Mouse (Mus musculus) left cerebral cortex, postnatal 14 days (tissue): ENCODE data around the gene Pkd1l2. TPM values are rescaled to one million over a fixed set of nuclear protein-coding genes. Genes with fewer than 3 reads are reported as not detected.

Source experiments
- DNase-seq, 2 experiments: peaks; one replicate each; pipeline ENCODE4 v3.0.0; 2021 to 2022; ENCODE audit warnings: low spot score in 2 of 2, mixed read lengths in 1 of 2
- intact Hi-C: fragments of 180-260 bp; cut with DNase I; formaldehyde crosslinking; loops from one replicate; pipeline ENCODE4 v1.15.1; 2025
- total RNA-seq, 2 experiments: library from RNA; stranded (reverse); gene quantifications; 2 replicates each; pipeline ENCODE4 v1.2.3; 2021

Pkd1l2 gene
- total RNA-seq, 2 experiments from 2014 or later = not detected

GRCm38 (mm10) chr8:116992176-116992971 lies 89.9 kb downstream of the Pkd1l2 start:
- no peak for DNase-seq
- intact Hi-C loops = loop anchor here (5.0 kb wide), 1 partner anchor 165 kb away; the partner anchor contains the start of gene Gan

- intact Hi-C loops = loop anchor here (5.0 kb wide), 1 partner anchor 166 kb away; the partner anchor contains the start of gene Gan
These were observed 91.0 kb downstream of the Pkd1l2 start for GRCm38 (mm10) chr8:116991241-116991640.

GRCm38 (mm10) chr8:116989842-116990241 lies 92.4 kb downstream of the Pkd1l2 start:
- no peak for DNase-seq
- intact Hi-C loops = loop anchor here (5.0 kb wide), 1 partner anchor 167 kb away; the partner anchor contains the start of gene Gan

More at GRCm38 (mm10) chr8:116991241-116991640, 91.0 kb downstream of the Pkd1l2 start:
- DNase-seq = no peak

GRCm38 (mm10) chr8:116980117-116980516 lies 102.1 kb downstream of the Pkd1l2 start:
- peak; percentile 69 to 70 for DNase-seq
- intact Hi-C loops = no loop called here

- DNase-seq = peak; percentile 98 to 99
These were observed 103.5 kb downstream of the Pkd1l2 start, which contains the start of gene 1700030J22Rik for GRCm38 (mm10) chr8:116978631-116979256. Gene 1700030J22Rik (minus strand): TSS chr8:116978959.

GRCm38 (mm10) chr8:116978052-116978451 lies 104.2 kb downstream of the Pkd1l2 start:
- no peak for DNase-seq
- intact Hi-C loops = loop anchor here (2.0 kb wide), 1 partner anchor 35 kb away; the partner anchor contains the start of gene Atmin

More at GRCm38 (mm10) chr8:116978631-116979256, 103.5 kb downstream of the Pkd1l2 start, which contains the start of gene 1700030J22Rik:
- intact Hi-C loops = loop anchor here (2.0 kb wide), 1 partner anchor 36 kb away; the partner anchor contains the start of gene Atmin

- DNase-seq = no peak
- intact Hi-C loops = no loop called here
These were observed 106.6 kb downstream of the Pkd1l2 start for GRCm38 (mm10) chr8:116975606-116976005.

- intact Hi-C loops = no loop called here
- DNase-seq = no peak
These were observed 107.2 kb downstream of the Pkd1l2 start for GRCm38 (mm10) chr8:116975066-116975465.

- intact Hi-C loops = no loop called here
- DNase-seq = no peak
These were observed 112.7 kb downstream of the Pkd1l2 start for GRCm38 (mm10) chr8:116969531-116969930.

GRCm38 (mm10) chr8:116954415-116954814 lies 127.8 kb downstream of the Pkd1l2 start:
- peak; percentile 82 to 91 for DNase-seq
- intact Hi-C loops = no loop called here

- DNase-seq = no peak
- intact Hi-C loops = no loop called here
These were observed 129.8 kb downstream of the Pkd1l2 start for GRCm38 (mm10) chr8:116952428-116952827.

- DNase-seq = no peak
- intact Hi-C loops = no loop called here
These were observed 130.5 kb downstream of the Pkd1l2 start for GRCm38 (mm10) chr8:116951778-116952177.

GRCm38 (mm10) chr8:116951369-116951768 lies 130.9 kb downstream of the Pkd1l2 start:
- no peak for DNase-seq
- intact Hi-C loops = no loop called here

GRCm38 (mm10) chr8:116947589-116947988 lies 134.7 kb downstream of the Pkd1l2 start:
- DNase-seq = no peak
- intact Hi-C loops = loop anchor here (10.0 kb wide), 1 partner anchor 527 kb away; no protein-coding TSS in a partner anchor

- intact Hi-C loops = loop anchor here (10.0 kb wide), 1 partner anchor 528 kb away; no protein-coding TSS in a partner anchor
- no peak for DNase-seq
These were observed 135.4 kb downstream of the Pkd1l2 start for GRCm38 (mm10) chr8:116946851-116947250.

- peak; percentile 47 to 63 for DNase-seq
- intact Hi-C loops = loop anchor here (10.0 kb wide), 1 partner anchor 528 kb away; no protein-coding TSS in a partner anchor
These were observed 135.9 kb downstream of the Pkd1l2 start for GRCm38 (mm10) chr8:116946268-116946838.
